Mouse (Mus musculus) hindbrain, postnatal 0 days (tissue): ENCODE results near the gene B230118H07Rik. TPM values are rescaled to one million over a fixed set of nuclear protein-coding genes. Genes with fewer than 3 reads are reported as not detected.

ENCODE experiments used
- ATAC-seq: fragments of 200-750 bp; cut with Nextera tagmentation; 2 replicates; pipeline ENCODE4 v1.8.0; 2017; ENCODE audit warnings: mild to moderate bottlenecking, moderate TSS enrichment, moderate library complexity
- DNase-seq: peaks from one replicate; pipeline ENCODE4 v3.0.0-alpha.2; 2015; ENCODE audit warnings: low spot score
- H3K27ac ChIP-seq: fragments of 300-500 bp; sonication (generic); 2 replicates; pipeline ENCODE4 v1.5.1; 2014; ENCODE audit warnings: mild to moderate bottlenecking
- H3K27me3 ChIP-seq: fragments of 300-500 bp; sonication (generic); 2 replicates; pipeline ENCODE4 v1.6.1; 2014; ENCODE audit warnings: low read length, mixed read lengths; ENCODE audit not compliant: insufficient read depth
- H3K36me3 ChIP-seq: fragments of 300-500 bp; sonication (generic); 2 replicates; pipeline ENCODE4 v1.6.1; 2014; ENCODE audit warnings: low read length, mixed read lengths; ENCODE audit not compliant: insufficient read depth
- H3K4me1 ChIP-seq: fragments of 300-500 bp; sonication (generic); 2 replicates; pipeline ENCODE4 v1.6.1; 2014; ENCODE audit warnings: antibody characterized with exemption, low read length, mixed read lengths; ENCODE audit not compliant: insufficient read depth
- H3K4me2 ChIP-seq: fragments of 300-500 bp; sonication (generic); 2 replicates; pipeline ENCODE4 v1.6.1; 2014; ENCODE audit warnings: low read depth, mild to moderate bottlenecking, low read length, moderate library complexity, mixed read lengths
- H3K4me3 ChIP-seq: fragments of 300-500 bp; sonication (generic); 2 replicates; pipeline ENCODE4 v1.5.1; 2014; ENCODE audit warnings: low read length
- H3K9ac ChIP-seq: fragments of 300-500 bp; sonication (generic); replicated peaks from 2 replicates; pipeline ENCODE4 v1.6.1; 2014; ENCODE audit warnings: mild to moderate bottlenecking, low read length, moderate library complexity, mixed read lengths
- H3K9me3 ChIP-seq: fragments of 300-500 bp; sonication (generic); 2 replicates; pipeline ENCODE4 v1.6.1; 2016; ENCODE audit warnings: low read length, mixed read lengths
- CTCF ChIP-seq: IDR thresholded peaks from 2 replicates; pipeline ENCODE4 v1.5.1; 2016; ENCODE audit warnings: antibody characterized with exemption, control low read depth, low read depth
- WGBS: fragments of 180-500 bp; shearing (Covaris S2); extraction: QIAGEN DNeasy Blood & Tissue Kit; methylation state at CpG from one replicate; pipeline ENCODE4 v1.1.7; 2014; 5-methylcytosine and 5-hydroxymethylcytosine counted together
- polyA plus RNA-seq: library from polyadenylated mRNA; unstranded; fragments of >200 nt; fragmentation: Nextera tagmentation; extraction: Ambion mirVana; gene quantifications from 2 replicates; pipeline ENCODE4 v1.2.1, GENCODE M21; 2015
- total RNA-seq: library from RNA; depleted of rRNA; stranded (reverse); fragments of >200 nt; gene quantifications from 2 replicates; pipeline ENCODE4 v1.2.3, GENCODE M21; 2014

The B230118H07Rik gene
- total and polyA plus RNA-seq, 2 experiments from 2014 or later = 13.3 to 57.3 TPM

DNA sequence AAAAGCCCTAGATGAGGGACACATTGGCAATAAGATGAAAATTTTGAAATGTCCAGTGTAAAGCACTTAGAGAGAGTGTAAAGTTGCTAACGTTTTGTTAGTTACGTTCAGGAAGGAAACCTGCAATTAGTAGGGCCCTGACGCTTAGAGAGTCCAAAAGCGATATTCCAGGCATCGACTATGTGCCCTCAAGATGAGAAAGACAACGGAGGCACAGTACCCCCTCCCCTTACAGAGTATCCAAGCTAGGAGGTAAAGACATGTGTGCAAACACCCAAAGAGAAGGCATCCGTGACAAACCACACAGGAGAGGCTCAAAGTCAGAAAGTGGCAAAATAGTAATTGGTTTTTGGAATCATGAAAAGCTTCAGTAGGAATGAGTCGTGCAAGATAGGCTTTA lies 56.4 kb downstream of the B230118H07Rik start:
- Histone ChIP-seq H3K4me2 (no peak overlapping the region), H3K36me3 (no peaks in the 10 kb centered on the region), H3K4me3 (no peak overlapping the region), H3K9me3 (no peaks in the 10 kb centered on the region), H3K9ac (no peak overlapping the region), H3K27ac (peak overlapping the region; percentile 27; the same call in 1 of the 2 replicates), H3K27me3 (no peaks in the 10 kb centered on the region), H3K4me1 (peaks cover 6% of the 10 kb centered on the region; the same call in 1 of the 2 replicates)
- 50% methylated on average over 8 of the region's 8 CpGs for WGBS
- ATAC-seq (no peak), DNase-seq (no peak)
- no peak for TF ChIP-seq CTCF

DNA sequence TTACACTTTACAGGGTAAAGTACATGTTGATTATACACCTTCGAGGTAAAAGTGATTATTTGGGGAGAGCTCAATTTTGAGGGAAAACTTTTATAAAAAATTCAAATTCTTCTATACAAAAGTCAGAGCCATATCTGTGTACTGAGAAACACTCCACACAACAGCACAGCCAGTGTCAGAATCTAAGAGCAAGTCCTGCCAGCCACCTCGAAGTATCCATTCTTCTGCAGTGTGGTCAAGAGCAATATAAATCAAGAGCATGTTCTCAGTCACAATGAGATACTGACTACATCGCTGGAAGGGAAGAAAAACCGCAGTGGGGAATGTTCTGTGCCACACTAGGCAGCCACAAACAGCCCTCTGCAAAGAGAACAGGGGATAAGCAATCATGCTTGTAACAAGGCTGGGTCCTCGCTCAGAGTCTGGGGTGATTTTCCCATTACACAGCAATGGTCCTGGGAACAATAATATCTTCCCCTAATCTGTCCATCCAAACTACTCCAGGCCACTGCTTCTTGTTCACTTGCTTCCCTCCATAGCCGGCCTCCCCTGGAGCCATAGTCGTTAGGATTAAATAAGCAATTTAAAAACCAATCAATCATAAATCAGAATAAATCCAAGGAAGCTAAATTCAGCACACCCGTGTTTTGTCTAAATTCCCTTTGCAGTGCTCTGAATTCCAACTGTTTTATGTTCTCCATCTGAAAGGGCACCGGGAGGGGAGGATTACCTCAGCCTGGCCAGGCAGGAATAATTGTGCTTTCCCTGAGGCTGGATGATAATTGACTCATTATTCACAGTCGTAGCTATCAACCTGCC lies 57.1 kb downstream of the B230118H07Rik start:
- Histone ChIP-seq H3K9ac (no peak overlapping the region), H3K27ac (peak overlapping the region; percentile 29; the same call in 1 of the 2 replicates), H3K4me3 (no peak overlapping the region), H3K9me3 (no peaks in the 10 kb centered on the region), H3K27me3 (no peaks in the 10 kb centered on the region), H3K4me1 (peaks cover 6% of the 10 kb centered on the region; the same call in 1 of the 2 replicates), H3K4me2 (no peak overlapping the region), H3K36me3 (no peaks in the 10 kb centered on the region)
- WGBS = 27% methylated on average over 10 of the region's 10 CpGs
- peak; percentile 61 for DNase-seq
- TF ChIP-seq CTCF = no peak
- ATAC-seq = peak; percentile 70

DNA sequence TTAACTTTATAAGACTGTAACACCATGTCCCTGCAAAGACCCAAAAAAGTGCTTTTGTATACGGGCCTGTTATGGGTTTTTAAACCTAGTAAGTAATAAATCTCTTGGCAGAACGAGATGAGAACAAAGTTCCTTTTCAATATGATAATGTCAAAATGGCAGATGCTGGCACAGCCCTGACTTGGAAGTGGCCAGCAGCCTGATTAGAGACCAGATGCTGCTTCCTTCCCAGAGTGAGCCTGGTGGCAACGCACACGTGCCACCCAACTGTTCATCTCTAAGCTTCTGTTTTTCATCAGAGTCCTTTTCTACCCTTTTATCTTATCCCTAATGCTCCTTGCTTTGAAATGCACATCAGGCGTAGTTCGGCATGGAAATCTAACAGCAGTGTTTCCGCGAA lies 58.0 kb downstream of the B230118H07Rik start:
- Histone ChIP-seq H3K27ac (no peak overlapping the region), H3K4me3 (no peak overlapping the region), H3K4me2 (no peak overlapping the region), H3K4me1 (peaks cover 6% of the 10 kb centered on the region; the same call in 1 of the 2 replicates), H3K27me3 (no peaks in the 10 kb centered on the region), H3K9me3 (no peaks in the 10 kb centered on the region), H3K36me3 (no peaks in the 10 kb centered on the region), H3K9ac (no peak overlapping the region)
- ATAC-seq = no peak
- peak; percentile 25 for DNase-seq
- 55% methylated on average over 8 of the region's 8 CpGs for WGBS
- no peak for TF ChIP-seq CTCF

DNA sequence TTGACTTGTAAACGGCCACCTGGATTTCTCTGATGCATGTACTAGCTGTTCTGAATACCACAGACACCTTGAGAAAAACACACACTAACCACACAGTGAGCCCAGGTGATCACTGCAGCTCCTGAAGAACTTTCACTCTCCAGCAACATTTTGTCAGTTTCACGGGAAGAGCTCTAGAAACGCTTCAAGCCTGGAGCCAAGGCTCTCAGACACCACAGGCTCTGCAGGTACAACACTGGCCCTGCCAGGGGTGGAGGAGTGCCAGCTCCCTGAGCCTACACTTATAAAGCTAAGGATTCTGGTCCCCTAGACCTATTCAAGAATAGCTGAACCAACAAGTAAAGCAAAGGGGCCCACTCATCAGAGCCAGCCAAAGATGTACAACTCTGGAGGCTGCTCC lies 67.9 kb downstream of the B230118H07Rik start:
- Histone ChIP-seq H3K4me2 (no peak overlapping the region), H3K4me1 (no peaks in the 10 kb centered on the region), H3K4me3 (no peak overlapping the region), H3K27ac (no peak overlapping the region), H3K9ac (no peak overlapping the region), H3K9me3 (no peaks in the 10 kb centered on the region), H3K27me3 (no peaks in the 10 kb centered on the region), H3K36me3 (no peaks in the 10 kb centered on the region)
- DNase-seq (no peak), ATAC-seq (no peak)
- no peak for TF ChIP-seq CTCF
- 93% methylated on average over 3 of the region's 3 CpGs for WGBS

DNA sequence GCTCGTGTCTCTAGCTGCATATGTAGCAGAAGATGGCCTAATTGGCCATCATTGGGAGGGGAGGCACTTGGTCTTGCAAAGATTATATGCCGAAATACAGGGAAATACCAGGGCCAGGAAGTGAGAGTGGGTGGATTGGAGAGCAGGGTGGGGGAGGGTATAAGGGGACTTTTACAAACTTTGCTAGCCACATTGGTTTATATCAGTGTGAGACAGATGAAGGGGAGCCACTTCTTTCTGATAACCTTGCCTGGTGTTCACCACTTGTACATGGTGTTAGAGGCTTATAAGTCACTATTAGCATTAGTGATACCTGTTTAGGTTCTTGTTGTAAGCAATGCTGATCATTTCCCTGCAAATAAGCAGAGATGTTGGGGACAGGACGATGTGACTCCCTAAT lies 68.4 kb downstream of the B230118H07Rik start:
- Histone ChIP-seq H3K9ac (no peak overlapping the region), H3K4me2 (no peak overlapping the region), H3K27ac (no peak overlapping the region), H3K27me3 (no peaks in the 10 kb centered on the region), H3K36me3 (no peaks in the 10 kb centered on the region), H3K4me3 (no peak overlapping the region), H3K9me3 (no peaks in the 10 kb centered on the region), H3K4me1 (no peaks in the 10 kb centered on the region)
- no peak for TF ChIP-seq CTCF
- DNase-seq (no peak), ATAC-seq (no peak)
- WGBS = 85% methylated on average over 3 of the region's 3 CpGs

DNA sequence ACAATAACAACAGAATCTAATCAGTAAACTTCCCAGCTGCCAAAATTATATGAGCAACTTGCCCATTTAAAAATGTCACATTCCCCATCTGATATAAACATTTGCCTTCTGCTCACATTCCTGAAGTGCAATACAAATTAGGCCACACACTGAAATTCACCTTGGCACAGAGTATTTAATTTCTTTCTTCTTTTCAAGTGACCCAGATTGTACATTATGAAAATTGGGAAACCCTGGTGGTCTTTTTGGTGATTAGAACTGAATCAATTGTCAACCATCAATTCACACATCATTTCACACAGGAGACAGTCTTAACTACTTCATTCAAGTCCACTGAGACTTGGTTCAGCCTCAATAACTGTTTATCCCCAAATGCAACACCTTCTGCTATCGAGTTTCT lies 68.9 kb downstream of the B230118H07Rik start:
- H3K27me3 ChIP-seq = no peaks in the 10 kb centered on the region
- WGBS = 50% methylated on average over 1 of the region's 1 CpGs
- H3K36me3 ChIP-seq = no peaks in the 10 kb centered on the region
- DNase-seq = no peak
- H3K4me2 ChIP-seq = no peak overlapping the region
- no peak overlapping the region for H3K27ac ChIP-seq
- no peak overlapping the region for H3K4me3 ChIP-seq
- ATAC-seq = no peak
- no peaks in the 10 kb centered on the region for H3K9me3 ChIP-seq
- no peak for TF ChIP-seq CTCF
- no peak overlapping the region for H3K9ac ChIP-seq
- no peaks in the 10 kb centered on the region for H3K4me1 ChIP-seq

DNA sequence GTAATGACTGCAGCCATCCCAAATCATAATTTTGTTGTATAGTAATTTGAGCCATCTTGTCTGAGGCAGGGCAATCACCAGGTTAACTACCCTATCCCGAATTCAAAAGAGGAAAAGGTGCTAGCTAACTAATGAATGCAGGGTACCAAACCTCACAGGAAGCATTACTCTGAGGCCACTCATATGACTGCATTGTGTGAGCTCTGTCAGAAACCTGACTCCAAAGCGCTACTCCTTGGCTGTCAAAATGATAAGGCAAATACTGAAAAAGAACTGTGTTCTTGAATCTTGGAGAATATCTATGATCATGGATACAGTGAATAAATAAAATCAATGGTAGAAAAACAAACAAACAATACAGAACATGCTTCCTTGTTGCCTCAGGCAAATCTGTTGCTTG lies 69.3 kb downstream of the B230118H07Rik start:
- WGBS = 85% methylated on average over 2 of the region's 2 CpGs
- Histone ChIP-seq H3K9ac (no peak overlapping the region), H3K4me2 (no peak overlapping the region), H3K4me1 (no peaks in the 10 kb centered on the region), H3K9me3 (no peaks in the 10 kb centered on the region), H3K27ac (no peak overlapping the region), H3K4me3 (no peak overlapping the region), H3K27me3 (no peaks in the 10 kb centered on the region), H3K36me3 (no peaks in the 10 kb centered on the region)
- no peak for TF ChIP-seq CTCF
- ATAC-seq (no peak), DNase-seq (no peak)
